Mouse (Mus musculus): ENCODE data around the gene Ccdc69. TPM values are rescaled to one million over a fixed set of nuclear protein-coding genes. Genes with fewer than 3 reads are reported as not detected.

Gene Ccdc69
- polyA plus RNA-seq, 1 experiment: 2.2 TPM

GRCm38 (mm10) chr11:55066921-55067320 lies 11.0 kb downstream of the Ccdc69 start:
- H3K27me3 ChIP-seq (ENCODE audit: control insufficient read depth, insufficient read depth, low read length): no peaks in the 10 kb centered on the region
- no peak overlapping the region for H3K27ac ChIP-seq (ENCODE audit: control insufficient read depth, insufficient read depth, low read depth, low read length)
- no peak overlapping the region for H3K4me3 ChIP-seq (ENCODE audit: control insufficient read depth, low read depth, low read length)
- H3K36me3 ChIP-seq (ENCODE audit: control insufficient read depth, insufficient read depth, low read length): no peaks in the 10 kb centered on the region
- TF ChIP-seq POLR2A (IDR thresholded peaks at IDR 0.05; ENCODE audit: control insufficient read depth, low read depth, low read length): no peak
- TF ChIP-seq CTCF (IDR thresholded peaks at IDR 0.05; ENCODE audit: control insufficient read depth, insufficient read depth, insufficient replicate concordance, low read depth, low read length): no peak
- no peaks in the 10 kb centered on the region for H3K4me1 ChIP-seq (ENCODE audit: control insufficient read depth, insufficient read depth, low read length)

GRCm38 (mm10) chr11:55062856-55063255 lies 15.1 kb downstream of the Ccdc69 start:
- H3K36me3 ChIP-seq (ENCODE audit: control insufficient read depth, insufficient read depth, low read length): no peaks in the 10 kb centered on the region
- H3K27me3 ChIP-seq (ENCODE audit: control insufficient read depth, insufficient read depth, low read length): no peaks in the 10 kb centered on the region
- H3K27ac ChIP-seq (ENCODE audit: control insufficient read depth, insufficient read depth, low read depth, low read length): no peak overlapping the region; the same call in 1 of the 2 replicates
- TF ChIP-seq POLR2A (IDR thresholded peaks at IDR 0.05; ENCODE audit: control insufficient read depth, low read depth, low read length) (no peak), CTCF (IDR thresholded peaks at IDR 0.05; ENCODE audit: control insufficient read depth, insufficient read depth, insufficient replicate concordance, low read depth, low read length) (no peak)
- H3K4me3 ChIP-seq (ENCODE audit: control insufficient read depth, low read depth, low read length): no peak overlapping the region
- H3K4me1 ChIP-seq (ENCODE audit: control insufficient read depth, insufficient read depth, low read length): no peaks in the 10 kb centered on the region

GRCm38 (mm10) chr11:55060802-55061201 lies 17.1 kb downstream of the Ccdc69 start:
- H3K27me3 ChIP-seq (ENCODE audit: control insufficient read depth, insufficient read depth, low read length): no peaks in the 10 kb centered on the region
- H3K36me3 ChIP-seq (ENCODE audit: control insufficient read depth, insufficient read depth, low read length): no peaks in the 10 kb centered on the region
- TF ChIP-seq CTCF (IDR thresholded peaks at IDR 0.05; ENCODE audit: control insufficient read depth, insufficient read depth, insufficient replicate concordance, low read depth, low read length) (no peak), POLR2A (IDR thresholded peaks at IDR 0.05; ENCODE audit: control insufficient read depth, low read depth, low read length) (no peak)
- no peak overlapping the region for H3K27ac ChIP-seq (ENCODE audit: control insufficient read depth, insufficient read depth, low read depth, low read length)
- no peak overlapping the region for H3K4me3 ChIP-seq (ENCODE audit: control insufficient read depth, low read depth, low read length)
- no peaks in the 10 kb centered on the region for H3K4me1 ChIP-seq (ENCODE audit: control insufficient read depth, insufficient read depth, low read length)

GRCm38 (mm10) chr11:55057511-55057910 lies 20.4 kb downstream of the Ccdc69 start:
- TF ChIP-seq POLR2A (IDR thresholded peaks at IDR 0.05; ENCODE audit: control insufficient read depth, low read depth, low read length) (no peak), CTCF (IDR thresholded peaks at IDR 0.05; ENCODE audit: control insufficient read depth, insufficient read depth, insufficient replicate concordance, low read depth, low read length) (no peak)
- Histone ChIP-seq H3K4me3 (ENCODE audit: control insufficient read depth, low read depth, low read length) (no peak overlapping the region), H3K36me3 (ENCODE audit: control insufficient read depth, insufficient read depth, low read length) (no peaks in the 10 kb centered on the region), H3K27me3 (ENCODE audit: control insufficient read depth, insufficient read depth, low read length) (no peaks in the 10 kb centered on the region), H3K4me1 (ENCODE audit: control insufficient read depth, insufficient read depth, low read length) (no peaks in the 10 kb centered on the region), H3K27ac (ENCODE audit: control insufficient read depth, insufficient read depth, low read depth, low read length) (no peak overlapping the region)

GRCm38 (mm10) chr11:55050837-55051510 lies 27.0 kb downstream of the Ccdc69 start:
- no peaks in the 10 kb centered on the region for H3K36me3 ChIP-seq (ENCODE audit: control insufficient read depth, insufficient read depth, low read length)
- TF ChIP-seq POLR2A (IDR thresholded peaks at IDR 0.05; ENCODE audit: control insufficient read depth, low read depth, low read length) (no peak), CTCF (IDR thresholded peaks at IDR 0.05; ENCODE audit: control insufficient read depth, insufficient read depth, insufficient replicate concordance, low read depth, low read length) (no peak)
- no peaks in the 10 kb centered on the region for H3K27me3 ChIP-seq (ENCODE audit: control insufficient read depth, insufficient read depth, low read length)
- H3K27ac ChIP-seq (ENCODE audit: control insufficient read depth, insufficient read depth, low read depth, low read length): no peak overlapping the region
- no peaks in the 10 kb centered on the region for H3K4me1 ChIP-seq (ENCODE audit: control insufficient read depth, insufficient read depth, low read length)
- H3K4me3 ChIP-seq (ENCODE audit: control insufficient read depth, low read depth, low read length): no peak overlapping the region

- H3K27ac ChIP-seq (ENCODE audit: control insufficient read depth, insufficient read depth, low read depth, low read length): no peak overlapping the region
- H3K4me1 ChIP-seq (ENCODE audit: control insufficient read depth, insufficient read depth, low read length): no peaks in the 10 kb centered on the region
- no peaks in the 10 kb centered on the region for H3K36me3 ChIP-seq (ENCODE audit: control insufficient read depth, insufficient read depth, low read length)
- TF ChIP-seq POLR2A (IDR thresholded peaks at IDR 0.05; ENCODE audit: control insufficient read depth, low read depth, low read length) (no peak), CTCF (IDR thresholded peaks at IDR 0.05; ENCODE audit: control insufficient read depth, insufficient read depth, insufficient replicate concordance, low read depth, low read length) (peak; percentile 41; the same call in 1 of the 2 replicates)
- no peak overlapping the region for H3K4me3 ChIP-seq (ENCODE audit: control insufficient read depth, low read depth, low read length)
- H3K27me3 ChIP-seq (ENCODE audit: control insufficient read depth, insufficient read depth, low read length): no peaks in the 10 kb centered on the region
These were observed 31.3 kb downstream of the Ccdc69 start for GRCm38 (mm10) chr11:55046600-55046999.

GRCm38 (mm10) chr11:55041348-55041747 lies 36.6 kb downstream of the Ccdc69 start:
- H3K4me3 ChIP-seq (ENCODE audit: control insufficient read depth, low read depth, low read length): no peak overlapping the region
- H3K4me1 ChIP-seq (ENCODE audit: control insufficient read depth, insufficient read depth, low read length): no peaks in the 10 kb centered on the region
- no peaks in the 10 kb centered on the region for H3K36me3 ChIP-seq (ENCODE audit: control insufficient read depth, insufficient read depth, low read length)
- H3K27ac ChIP-seq (ENCODE audit: control insufficient read depth, insufficient read depth, low read depth, low read length): no peak overlapping the region
- TF ChIP-seq CTCF (IDR thresholded peaks at IDR 0.05; ENCODE audit: control insufficient read depth, insufficient read depth, insufficient replicate concordance, low read depth, low read length) (no peak), POLR2A (IDR thresholded peaks at IDR 0.05; ENCODE audit: control insufficient read depth, low read depth, low read length) (no peak)
- no peaks in the 10 kb centered on the region for H3K27me3 ChIP-seq (ENCODE audit: control insufficient read depth, insufficient read depth, low read length)

Measured in testis, adult 2 months (tissue).